Mouse (Mus musculus) lung, postnatal 25 days (tissue): ENCODE data around the gene Ccl25.
A peak's percentile ranks its signal among the peaks of the same experiment; 100 is the strongest.
"Not testable (repeated sequence)": the region's sequence is repeated elsewhere in the genome, so short reads cannot be mapped to it uniquely, and the experiment has no call there.

Experiments used
- DNase-seq: peaks from one replicate; pipeline ENCODE4 v3.0.0; 2022; ENCODE audit warnings: low spot score

The Ccl25 gene

GRCm38 (mm10) chr8:4340207-4340606 lies 15.2 kb downstream of the Ccl25 start:
- no peak for DNase-seq

GRCm38 (mm10) chr8:4347661-4348060 lies 22.7 kb downstream of the Ccl25 start:
- DNase-seq, result no peak

GRCm38 (mm10) chr8:4348275-4348674 lies 23.3 kb downstream of the Ccl25 start:
- no peak for DNase-seq

GRCm38 (mm10) chr8:4349335-4349734 lies 24.3 kb downstream of the Ccl25 start:
- DNase-seq, result no peak

GRCm38 (mm10) chr8:4350618-4351017 lies 25.6 kb downstream of the Ccl25 start:
- DNase-seq, result no peak

GRCm38 (mm10) chr8:4352562-4352961 lies 27.6 kb downstream of the Ccl25 start:
- not testable (repeated sequence) for DNase-seq

GRCm38 (mm10) chr8:4353741-4354140 lies 28.7 kb downstream of the Ccl25 start:
- no peak for DNase-seq

GRCm38 (mm10) chr8:4354516-4354915 lies 29.5 kb downstream of the Ccl25 start:
- no peak for DNase-seq

GRCm38 (mm10) chr8:4355455-4355854 lies 30.4 kb downstream of the Ccl25 start:
- no peak for DNase-seq

- no peak for DNase-seq
These were observed 34.4 kb downstream of the Ccl25 start for GRCm38 (mm10) chr8:4359362-4359761.

- no peak for DNase-seq
These were observed 35.9 kb downstream of the Ccl25 start for GRCm38 (mm10) chr8:4360922-4361321.

- DNase-seq, result no peak
These were observed 41.2 kb downstream of the Ccl25 start for GRCm38 (mm10) chr8:4366189-4366588.

- no peak for DNase-seq
These were observed 42.8 kb downstream of the Ccl25 start for GRCm38 (mm10) chr8:4367808-4368207.

GRCm38 (mm10) chr8:4368470-4368869 lies 43.5 kb downstream of the Ccl25 start:
- no peak for DNase-seq

GRCm38 (mm10) chr8:4370078-4370477 lies 45.1 kb downstream of the Ccl25 start:
- DNase-seq, result peak; percentile 41

GRCm38 (mm10) chr8:4372657-4373056 lies 47.6 kb downstream of the Ccl25 start:
- DNase-seq, result no peak

GRCm38 (mm10) chr8:4401442-4401841 lies 76.4 kb downstream of the Ccl25 start:
- no peak for DNase-seq

GRCm38 (mm10) chr8:4403960-4404879 lies 79.2 kb downstream of the Ccl25 start:
- no peak for DNase-seq

GRCm38 (mm10) chr8:4404880-4405261 lies 79.9 kb downstream of the Ccl25 start:
- peak; percentile 1 for DNase-seq

GRCm38 (mm10) chr8:4408425-4408824 lies 83.4 kb downstream of the Ccl25 start:
- not testable (repeated sequence) for DNase-seq
